Mouse (Mus musculus) common myeloid progenitor, adult 5-6 weeks (primary cell): ENCODE measurements at regions not wholly inside any gene's neighbourhood (a gene's known extent, or its start where the extent isn't known, plus 50 kb on each side); places are given as distances from the start of the nearest gene placed in this dataset.

ENCODE experiments used
- ATAC-seq: replicated peaks from 2 replicates; pipeline ENCODE4 v1.8.0; 2016; ENCODE audit warnings: low read depth, mild to moderate bottlenecking, moderate TSS enrichment, inconsistent platforms; ENCODE audit not compliant: poor library complexity, severe bottlenecking

DNA sequence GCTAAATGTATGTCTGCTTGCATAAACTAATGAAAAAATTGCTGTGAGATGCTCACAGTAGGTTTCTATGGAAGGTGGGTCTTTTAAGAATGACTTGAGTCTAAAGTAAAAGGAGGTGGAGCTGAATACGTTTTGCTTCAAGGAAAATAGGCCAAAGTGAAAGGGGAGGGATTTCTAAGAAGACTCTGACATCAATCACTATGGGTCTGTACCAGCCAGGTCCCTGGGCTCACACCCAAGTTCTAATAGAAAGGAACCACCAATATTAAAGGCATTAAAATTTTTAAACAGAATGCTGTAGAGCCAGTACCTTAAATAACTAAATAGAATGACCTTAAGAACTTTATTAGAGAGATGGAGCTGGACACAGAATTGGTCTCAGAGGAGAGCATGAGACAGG is 190.1 kb downstream of the Nuf2 start:
- ATAC-seq = no peak

DNA sequence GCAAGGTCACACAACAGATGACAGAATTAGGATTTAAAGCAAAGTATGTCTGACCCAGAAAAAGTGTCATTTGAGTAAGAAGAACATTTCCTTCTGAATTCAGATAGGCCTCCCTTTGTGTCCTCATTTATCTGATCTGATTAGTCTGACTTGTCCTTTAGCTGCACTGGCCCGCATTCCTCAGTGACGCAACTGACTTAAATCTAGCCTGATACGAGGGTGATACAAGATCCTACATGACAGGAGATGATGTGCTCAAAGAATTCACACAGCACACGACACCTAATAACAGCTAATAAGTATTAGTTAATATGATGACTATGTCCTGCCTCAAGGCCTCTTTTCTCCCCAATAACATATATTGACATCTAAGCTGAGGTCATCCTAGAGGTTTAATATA is 192.8 kb downstream of the Nuf2 start:
- no peak for ATAC-seq

DNA sequence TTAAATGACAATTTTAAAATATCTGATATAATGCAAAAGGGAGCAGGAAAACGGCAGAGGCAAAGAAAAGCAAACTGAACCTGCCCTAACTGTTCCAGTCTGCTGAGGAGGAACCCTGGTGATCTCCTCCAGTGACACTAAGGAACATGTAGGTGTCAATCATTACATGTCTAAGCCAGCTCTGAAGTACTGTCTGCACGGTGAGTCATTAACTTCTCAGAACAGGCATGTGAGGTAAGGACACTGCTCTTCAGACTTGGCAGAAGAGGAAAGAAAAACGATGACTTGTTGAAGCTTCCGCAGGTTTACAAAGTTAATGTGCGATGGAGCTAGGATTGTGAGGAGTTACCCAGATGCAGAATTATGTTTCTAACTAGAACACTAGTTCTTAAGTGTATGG is 199.1 kb downstream of the Nuf2 start:
- ATAC-seq = no peak

GRCm38 (mm10) chr1:169313241-169313640 is 218.0 kb downstream of the Nuf2 start:
- ATAC-seq = no peak

DNA sequence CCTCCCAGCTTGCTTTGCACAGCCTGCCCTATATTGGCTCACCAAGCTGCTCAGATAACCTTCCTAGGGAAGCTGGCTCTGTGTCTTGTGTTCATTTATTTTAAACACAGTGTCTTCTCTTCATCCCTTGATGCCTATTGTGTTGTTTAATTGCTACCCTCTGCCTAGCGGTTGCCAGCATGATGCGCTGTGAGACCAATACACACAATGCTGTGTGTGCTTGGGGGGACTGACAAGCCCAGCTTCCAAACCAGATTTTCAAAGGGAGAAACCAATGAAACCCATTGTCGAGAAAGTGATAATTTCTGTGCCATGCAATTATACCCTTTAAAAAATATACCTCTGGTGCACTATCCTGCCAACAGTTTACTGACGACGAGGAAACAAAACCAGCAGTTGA is 247.8 kb downstream of the Nuf2 start:
- no peak for ATAC-seq

GRCm38 (mm10) chr1:169270750-169271149 is 260.5 kb downstream of the Nuf2 start:
- ATAC-seq = no peak

DNA sequence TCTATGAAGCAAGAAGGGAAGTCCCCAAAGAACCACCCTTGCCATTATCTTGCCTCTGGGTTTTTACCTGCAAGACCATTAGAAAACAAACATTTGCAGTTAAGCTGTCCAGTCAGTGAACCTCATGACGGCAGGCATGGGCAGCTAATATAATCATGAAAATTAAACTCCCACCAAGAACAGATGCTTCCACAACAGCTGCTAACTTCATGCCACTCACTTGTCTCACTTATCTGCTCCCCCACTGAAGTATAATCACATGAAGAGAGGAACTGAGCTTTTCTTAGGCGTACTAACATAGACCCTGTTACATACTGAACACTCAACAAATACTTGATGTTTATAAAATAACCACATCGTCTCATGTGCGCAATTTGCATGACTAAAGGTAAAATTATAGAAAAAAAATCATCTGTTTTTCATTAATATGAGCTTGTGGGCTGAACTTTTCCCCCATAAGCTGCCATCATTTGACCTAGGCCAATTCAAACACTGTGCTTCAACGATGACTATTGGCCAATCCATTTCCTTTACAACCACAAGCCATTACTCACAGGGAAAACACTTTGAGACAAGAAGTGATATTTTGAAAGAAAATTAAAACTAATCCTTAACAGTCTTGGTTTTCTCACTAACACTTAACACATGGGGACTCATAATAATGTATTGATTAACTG is 267.1 kb downstream of the Nuf2 start:
- no peak for ATAC-seq

GRCm38 (mm10) chr1:169254250-169254937 is 276.9 kb downstream of the Nuf2 start:
- no peak for ATAC-seq

DNA sequence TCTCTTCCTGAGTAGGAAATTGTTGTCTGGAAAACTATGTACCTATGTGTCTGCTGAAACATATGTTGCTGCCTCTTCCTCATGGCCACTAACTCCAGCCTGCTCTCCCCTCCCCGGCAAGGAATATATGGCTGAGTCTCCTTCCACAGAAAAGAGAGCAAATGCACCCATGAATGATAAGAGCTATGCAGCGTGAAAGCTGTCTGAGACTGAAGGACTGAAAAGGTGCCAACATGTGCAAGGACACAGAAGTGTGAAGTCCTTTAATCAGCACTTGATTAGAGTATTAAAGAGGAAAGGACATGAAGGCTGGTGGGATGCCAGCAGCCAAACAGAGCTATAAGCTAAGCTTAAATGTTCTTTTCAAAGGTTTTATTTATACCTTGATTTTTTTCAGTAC is 279.1 kb downstream of the Nuf2 start:
- ATAC-seq = no peak

DNA sequence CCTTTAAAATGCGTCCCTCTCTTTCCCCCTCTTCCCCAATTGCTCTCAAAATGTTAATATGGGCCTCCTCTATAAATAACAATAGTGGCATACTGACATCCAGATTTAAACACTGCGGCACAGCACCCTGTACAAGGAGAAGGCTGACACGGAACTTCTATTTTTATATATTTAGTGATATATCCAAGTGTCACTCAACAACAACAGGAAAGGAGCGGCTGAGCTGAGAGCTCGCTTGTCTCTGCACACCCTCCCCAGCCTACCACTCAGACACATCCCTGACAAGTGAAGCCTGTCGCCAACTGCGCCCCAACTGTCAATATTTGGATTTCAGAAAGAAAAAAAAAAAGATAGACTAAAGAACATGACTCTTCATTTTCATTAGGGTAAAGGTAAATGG is 282.2 kb downstream of the Nuf2 start:
- ATAC-seq = no peak

DNA sequence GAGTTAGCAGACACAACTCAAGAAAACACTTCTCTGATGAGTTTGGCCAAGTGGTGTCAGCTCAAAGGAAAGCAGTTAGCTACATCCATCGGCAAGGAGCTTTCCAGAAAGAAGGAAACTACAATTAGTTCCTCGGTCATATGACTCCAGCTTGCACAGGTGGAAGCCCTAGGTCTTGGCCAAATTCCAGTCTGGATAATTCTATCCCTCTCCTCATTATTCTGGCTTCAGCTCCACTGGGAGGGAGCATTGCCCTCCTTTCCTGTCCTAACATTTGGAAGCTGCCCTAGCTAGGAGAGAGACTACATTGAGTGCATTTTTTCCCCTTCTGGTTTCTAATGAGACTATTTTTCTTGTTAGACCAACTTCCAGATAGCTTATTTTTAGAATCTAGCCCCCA is 290.9 kb downstream of the Nuf2 start:
- no peak for ATAC-seq

DNA sequence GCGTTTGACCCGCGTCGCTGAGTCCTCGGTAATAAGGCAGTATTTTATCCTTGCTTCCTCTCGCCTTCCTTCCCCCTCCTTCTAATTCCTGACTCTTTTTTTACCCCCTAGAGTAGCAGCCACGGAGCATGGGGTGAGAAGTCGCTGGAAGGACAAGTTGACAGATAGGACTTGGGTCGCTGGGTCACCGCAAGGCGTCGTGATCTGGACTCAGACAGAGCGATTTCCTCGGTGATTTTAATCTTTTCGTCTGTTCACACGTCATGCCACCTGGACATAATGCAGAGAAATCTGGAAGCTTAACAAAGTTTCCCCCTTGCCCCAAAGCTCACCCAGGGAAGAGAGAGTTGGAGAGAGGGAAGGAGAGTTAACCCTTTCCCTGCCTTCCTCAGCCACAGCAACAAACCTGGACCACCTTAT is 292.6 kb downstream of the Nuf2 start:
- no peak for ATAC-seq

- ATAC-seq = no peak
Observed at GRCm38 (mm10) chr1:169235276-169235681, 296.0 kb downstream of the Nuf2 start.

DNA sequence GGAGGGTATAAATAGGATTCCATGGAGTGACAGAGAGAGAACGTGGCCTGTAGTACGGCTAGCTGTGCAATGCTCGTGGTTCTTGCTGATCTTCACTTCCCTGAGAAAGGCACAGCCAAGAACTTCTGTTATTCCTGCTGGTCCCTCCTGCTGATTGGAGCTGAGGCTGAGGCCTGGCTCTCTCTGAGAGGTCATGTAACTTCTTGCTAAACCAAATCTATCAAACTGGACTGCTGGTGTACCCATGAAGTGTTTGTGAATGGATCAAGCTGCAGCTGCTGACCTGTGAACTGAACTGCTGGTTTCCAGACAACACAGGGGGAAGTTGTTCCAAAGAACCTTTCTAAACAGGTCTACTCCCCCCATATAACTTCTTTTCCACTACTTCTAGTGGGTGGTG is 297.9 kb downstream of the Nuf2 start:
- ATAC-seq = no peak

DNA sequence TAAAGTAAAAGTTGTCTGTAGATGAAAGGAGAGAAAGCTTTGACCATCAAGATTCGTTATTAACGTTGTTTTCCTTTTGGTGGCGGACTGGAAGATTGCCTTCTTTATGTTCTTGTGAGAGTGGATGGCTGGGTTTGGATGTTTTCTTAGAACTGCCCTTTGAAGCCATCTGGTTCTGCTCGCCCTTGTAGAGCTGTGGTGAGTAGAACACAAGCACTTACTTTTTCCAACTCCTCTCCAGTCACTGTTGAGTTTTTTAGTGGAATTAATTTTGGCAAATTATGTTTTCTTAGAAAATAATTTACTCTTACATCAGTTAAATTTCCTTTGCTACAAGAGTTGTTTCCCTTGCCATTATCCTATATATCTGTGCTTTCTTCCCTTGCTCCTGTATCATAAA is 301.2 kb downstream of the Nuf2 start:
- ATAC-seq = no peak

- ATAC-seq = no peak
Observed at GRCm38 (mm10) chr1:169224431-169224830, 306.8 kb downstream of the Nuf2 start.

- ATAC-seq = no peak
Observed at GRCm38 (mm10) chr1:169187658-169188057, 343.6 kb downstream of the Nuf2 start.

DNA sequence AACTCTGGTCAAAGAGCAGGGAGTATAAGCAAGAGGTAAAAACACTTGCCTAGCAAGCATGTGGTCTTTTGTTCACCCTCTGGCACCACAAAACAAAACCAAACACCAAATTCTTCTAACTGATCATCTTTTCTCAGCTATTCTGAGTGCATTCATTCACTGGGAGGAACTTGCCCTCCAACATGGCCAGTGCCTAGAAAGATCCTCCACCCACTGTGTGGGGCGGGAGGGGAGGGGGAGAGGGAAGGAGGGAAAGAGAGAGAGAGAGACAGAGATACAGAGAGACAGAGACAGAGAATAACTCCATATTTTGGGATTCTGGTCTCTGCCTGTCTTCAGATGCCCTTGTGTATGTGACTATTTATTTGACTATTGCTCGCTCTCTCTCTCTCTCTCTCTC is 360.9 kb downstream of the Nuf2 start:
- no peak for ATAC-seq

- no peak for ATAC-seq
Observed at GRCm38 (mm10) chr1:169168033-169168432, 363.2 kb downstream of the Nuf2 start.

GRCm38 (mm10) chr1:169166041-169166850 is 365.0 kb downstream of the Nuf2 start:
- ATAC-seq = no peak

GRCm38 (mm10) chr1:169160858-169161257 is 370.4 kb downstream of the Nuf2 start:
- ATAC-seq = no peak
